Mouse (Mus musculus): ENCODE results near the gene Grm1.
A peak's percentile ranks its signal among the peaks of the same experiment; 100 is the strongest.

Grm1 gene

GRCm38 (mm10) chr10:10964490-10965150 lies 117.5 kb downstream of the Grm1 start:
- DNase-seq = no peak

GRCm38 (mm10) chr10:10950557-10950956 lies 131.6 kb downstream of the Grm1 start:
- no peak for DNase-seq

GRCm38 (mm10) chr10:10949172-10949571 lies 133.0 kb downstream of the Grm1 start:
- no peak for DNase-seq

- DNase-seq = no peak
Observed at GRCm38 (mm10) chr10:10947531-10947930, 134.6 kb downstream of the Grm1 start.

- DNase-seq = no peak
Observed at GRCm38 (mm10) chr10:10944003-10944402, 138.2 kb downstream of the Grm1 start.

- DNase-seq = peak; percentile 43
Observed at GRCm38 (mm10) chr10:10942248-10942647, 139.9 kb downstream of the Grm1 start.

GRCm38 (mm10) chr10:10935806-10936205 lies 146.3 kb downstream of the Grm1 start:
- DNase-seq = peak; percentile 54

- DNase-seq = no peak
Observed at GRCm38 (mm10) chr10:10929672-10930071, 152.5 kb downstream of the Grm1 start.

- no peak for DNase-seq
Observed at GRCm38 (mm10) chr10:10928798-10929366, 153.3 kb downstream of the Grm1 start.

- no peak for DNase-seq
Observed at GRCm38 (mm10) chr10:10917857-10918399, 164.2 kb downstream of the Grm1 start.

- DNase-seq = peak; percentile 73
Observed at GRCm38 (mm10) chr10:10913621-10914020, 168.5 kb downstream of the Grm1 start.

- no peak for DNase-seq
Observed at GRCm38 (mm10) chr10:10890221-10890620, 191.9 kb downstream of the Grm1 start.

- DNase-seq = peak; percentile 71
Observed at GRCm38 (mm10) chr10:10888521-10888920, 193.6 kb downstream of the Grm1 start.

GRCm38 (mm10) chr10:10884992-10885391 lies 197.2 kb downstream of the Grm1 start:
- DNase-seq = no peak

- no peak for DNase-seq
Observed at GRCm38 (mm10) chr10:10872142-10872541, 210.0 kb downstream of the Grm1 start.

- no peak for DNase-seq
Observed at GRCm38 (mm10) chr10:10870271-10870670, 211.9 kb downstream of the Grm1 start.

- no peak for DNase-seq
Observed at GRCm38 (mm10) chr10:10866278-10866677, 215.9 kb downstream of the Grm1 start.

GRCm38 (mm10) chr10:10864759-10865158 lies 217.4 kb downstream of the Grm1 start:
- DNase-seq = no peak

GRCm38 (mm10) chr10:10847376-10848286 lies 234.5 kb downstream of the Grm1 start:
- peak; percentile 94 for DNase-seq

- peak; percentile 42 for DNase-seq
Observed at GRCm38 (mm10) chr10:10845059-10845685, 237.0 kb downstream of the Grm1 start.

GRCm38 (mm10) chr10:10835406-10835805 lies 246.8 kb downstream of the Grm1 start:
- peak; percentile 59 for DNase-seq

GRCm38 (mm10) chr10:10834828-10835227 lies 247.3 kb downstream of the Grm1 start:
- peak; percentile 65 for DNase-seq

- no peak for DNase-seq
Observed at GRCm38 (mm10) chr10:10831141-10831540, 251.0 kb downstream of the Grm1 start.

Measured in cerebellum, adult 9-10 months (tissue).